Mouse (Mus musculus): ENCODE results near the gene Pttg1.

Gene Pttg1

GRCm38 (mm10) chr11:43425824-43426413, at the start of gene Pttg1:
Gene Pttg1 (minus strand): TSS chr11:43426251.
- DNase-seq (ENCODE audit: low read depth in 2 of 2, low spot score in 2 of 2), result peak; percentile 64 to 73

- DNase-seq (ENCODE audit: low read depth in 2 of 2, low spot score in 2 of 2), result no peak
Measured at GRCm38 (mm10) chr11:43474225-43474774, 48.2 kb upstream of the Pttg1 start, which contains the start of gene C1qtnf2. Gene C1qtnf2 (plus strand): TSS chr11:43474276.

DNA sequence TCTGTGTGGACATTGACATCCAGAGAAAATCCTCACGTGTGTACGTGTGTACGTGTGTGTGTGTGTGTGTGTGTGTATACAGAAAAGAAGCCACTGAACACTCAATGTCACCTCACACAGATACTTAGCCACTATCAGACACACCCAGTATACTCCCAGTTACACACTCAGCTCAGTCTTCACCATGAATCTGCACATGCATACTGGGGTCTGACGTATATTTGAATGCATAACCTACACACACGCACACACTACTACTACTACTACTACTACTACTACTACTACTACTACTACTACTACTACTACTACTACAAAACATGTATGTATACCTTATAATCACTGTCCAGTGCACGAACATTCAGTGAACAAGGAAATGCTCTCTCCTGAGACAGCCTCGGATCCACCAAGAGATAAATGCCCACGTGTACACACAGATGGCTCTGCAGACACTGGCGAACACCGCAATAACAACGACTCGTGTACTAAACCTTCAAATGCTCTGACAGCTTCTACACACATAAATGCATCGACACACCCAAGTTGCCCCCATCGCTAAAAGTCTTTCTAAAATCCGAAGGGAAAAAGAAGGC, 47.7 kb upstream of the Pttg1 start:
- DNase-seq (ENCODE audit: low read depth in 2 of 2, low spot score in 2 of 2), result no peak

DNA sequence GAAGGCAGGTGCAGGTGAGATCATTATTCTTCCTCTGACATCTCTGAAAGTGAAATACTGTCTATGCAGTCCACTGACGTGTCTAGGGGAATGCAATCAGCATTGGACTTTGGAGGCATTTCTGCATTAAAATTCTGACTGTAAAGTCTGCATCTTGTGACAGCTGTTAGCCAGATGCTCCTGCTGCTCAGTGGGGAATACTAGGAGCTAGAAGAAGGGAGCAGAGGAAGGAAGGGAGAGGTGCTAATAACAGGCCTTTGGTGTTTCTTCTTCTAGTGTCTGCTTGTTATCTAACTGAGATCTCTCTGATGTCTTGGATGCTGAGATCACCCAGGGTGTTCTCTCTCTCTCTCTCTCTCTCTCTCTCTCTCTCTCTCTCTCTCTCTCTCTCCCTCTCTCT, 47.1 kb upstream of the Pttg1 start:
- DNase-seq (ENCODE audit: low read depth in 2 of 2, low spot score in 2 of 2), result no peak

GRCm38 (mm10) chr11:43470881-43471820, 45.1 kb upstream of the Pttg1 start:
- no peak for DNase-seq (ENCODE audit: low read depth in 2 of 2, low spot score in 2 of 2)

DNA sequence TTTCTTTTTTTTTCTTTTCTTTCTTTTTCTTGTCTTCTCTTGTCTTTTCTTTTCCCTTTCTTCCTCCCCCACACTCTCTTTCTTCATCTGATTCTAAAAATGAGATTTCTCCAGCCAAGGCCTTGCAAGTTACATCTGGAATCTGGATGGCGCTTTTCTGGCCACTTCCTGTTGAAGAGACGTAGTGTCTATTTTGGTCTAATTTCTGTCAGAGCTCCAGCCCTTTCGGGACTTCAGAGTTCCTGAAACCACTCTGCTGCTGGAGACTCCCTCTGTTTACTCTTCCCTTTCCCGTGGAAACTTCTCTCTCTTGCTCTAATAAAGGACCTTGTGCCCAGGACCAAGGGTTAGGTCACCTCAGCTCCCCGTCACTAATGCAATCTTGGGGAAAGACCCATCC, 44.1 kb upstream of the Pttg1 start:
- no peak for DNase-seq (ENCODE audit: low read depth in 2 of 2, low spot score in 2 of 2)

DNA sequence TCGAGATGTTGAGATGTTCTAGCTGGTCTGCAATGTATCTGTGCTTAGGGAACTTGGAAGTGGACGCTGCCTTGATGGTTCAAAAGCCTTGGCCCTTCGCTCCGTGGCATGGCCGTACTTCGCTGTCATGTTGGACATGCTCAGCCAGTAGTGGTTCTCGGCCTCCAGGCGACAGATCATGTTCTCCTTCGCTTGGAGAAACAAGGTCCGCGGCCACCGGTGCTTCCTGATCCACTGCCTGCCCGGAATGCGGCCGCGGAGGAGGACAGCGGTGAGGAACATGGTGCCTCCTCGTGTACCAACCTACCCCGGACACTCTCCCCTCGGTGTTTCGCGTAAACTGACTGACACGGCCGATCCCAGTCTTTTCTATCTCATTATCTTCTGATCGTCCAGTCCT, 37.2 kb upstream of the Pttg1 start:
- DNase-seq (ENCODE audit: low read depth in 2 of 2, low spot score in 2 of 2), result no peak

DNA sequence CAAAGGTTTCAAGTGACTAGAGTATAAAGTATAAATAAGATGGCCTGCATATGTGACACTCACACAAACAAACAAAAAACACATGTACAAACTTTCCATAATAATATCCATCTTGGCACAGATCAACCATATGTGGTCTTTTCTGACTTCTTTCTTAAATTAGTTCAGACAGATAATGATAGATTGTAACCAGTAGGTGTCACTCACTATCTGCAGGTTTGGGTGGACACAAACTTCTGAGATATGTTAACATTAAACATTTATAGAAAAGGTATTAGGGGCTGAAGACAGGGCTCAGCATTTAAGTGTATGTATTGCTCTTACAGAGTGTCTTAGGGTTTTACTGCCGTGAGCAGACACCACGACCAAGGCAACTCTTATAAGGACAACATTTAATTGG, 26.2 kb upstream of the Pttg1 start:
- no peak for DNase-seq (ENCODE audit: low read depth in 2 of 2, low spot score in 2 of 2)

- DNase-seq (ENCODE audit: low read depth in 2 of 2, low spot score in 2 of 2), result no peak
Measured at GRCm38 (mm10) chr11:43451322-43451721, 25.3 kb upstream of the Pttg1 start.

DNA sequence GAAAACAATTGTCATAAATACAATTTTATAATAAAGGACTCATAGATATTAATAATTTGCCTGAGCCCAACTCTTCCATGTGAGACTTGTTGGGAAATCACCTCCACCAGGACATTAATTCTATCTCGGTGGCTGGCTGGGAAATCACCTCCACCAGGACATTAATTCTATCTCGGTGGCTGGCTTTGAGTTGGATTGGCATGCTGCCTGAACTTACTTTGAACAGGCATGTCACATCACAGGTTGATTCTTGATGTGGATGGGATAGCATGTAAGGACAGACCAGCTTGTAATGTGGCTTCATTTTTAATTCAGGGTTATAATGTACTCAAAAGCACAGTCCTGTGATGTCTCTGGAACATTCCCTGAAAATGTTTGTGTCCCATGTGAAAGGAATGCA, 23.9 kb upstream of the Pttg1 start:
- DNase-seq (ENCODE audit: low read depth in 2 of 2, low spot score in 2 of 2), result no peak

DNA sequence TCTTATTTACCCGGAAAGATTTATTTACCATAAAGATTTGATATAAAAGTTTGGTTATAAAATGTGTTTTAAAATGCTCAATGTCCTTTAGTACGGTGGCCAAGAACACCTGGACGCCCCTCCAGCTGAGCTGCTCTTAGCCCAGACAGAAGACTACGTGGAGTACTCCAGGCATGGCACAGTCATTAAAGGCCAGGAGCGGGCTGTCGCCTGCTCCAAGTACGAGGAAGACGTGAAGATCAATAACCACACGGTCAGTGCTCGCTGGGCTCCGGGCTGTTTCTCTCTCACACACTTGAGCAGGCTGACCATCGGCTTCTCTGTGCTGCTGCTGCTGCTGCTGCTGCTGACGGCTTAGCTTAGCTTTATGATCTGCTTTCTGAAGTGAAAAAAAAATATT, 17.1 kb upstream of the Pttg1 start:
- DNase-seq (ENCODE audit: low read depth in 2 of 2, low spot score in 2 of 2), result no peak

DNA sequence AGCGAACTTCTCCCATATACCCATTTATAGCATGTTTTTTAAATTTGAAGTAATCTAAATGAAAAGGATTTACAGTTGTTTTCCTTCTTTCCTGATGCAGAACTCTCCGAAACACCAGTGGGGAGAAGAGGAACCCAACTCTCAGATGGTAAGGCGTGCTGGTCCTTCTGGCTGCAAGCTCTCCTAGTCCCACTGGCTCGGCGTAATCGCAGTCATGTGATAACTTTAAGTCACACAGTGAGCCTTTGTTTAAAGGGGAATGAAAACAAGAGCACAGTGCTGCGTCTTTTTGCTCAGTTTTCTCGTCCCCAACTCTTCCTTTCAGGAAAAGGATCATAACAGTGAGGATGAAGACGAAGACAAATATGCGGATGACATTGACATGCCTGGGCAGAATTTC, 15.1 kb upstream of the Pttg1 start:
- no peak for DNase-seq (ENCODE audit: low read depth in 2 of 2, low spot score in 2 of 2)

DNA sequence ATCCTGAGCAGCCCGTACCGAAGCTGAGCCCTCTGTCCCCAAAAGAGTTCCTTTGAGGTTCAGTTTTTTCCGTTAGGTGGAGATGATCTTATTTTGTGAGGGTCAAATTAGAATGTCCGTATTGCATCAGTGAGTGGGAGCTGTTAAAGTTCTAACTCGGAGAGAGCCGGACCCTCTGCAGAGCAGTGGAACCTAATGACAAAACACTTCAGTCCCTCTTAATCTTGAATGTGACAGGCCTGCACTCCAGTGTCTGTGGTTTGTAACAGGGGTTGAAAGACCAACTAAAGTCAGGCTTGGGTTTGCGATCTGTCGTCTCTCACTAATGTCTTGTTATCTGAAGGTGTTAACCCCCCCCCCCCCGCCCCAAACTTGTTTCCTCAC, 8.0 kb upstream of the Pttg1 start:
- no peak for DNase-seq (ENCODE audit: low read depth in 2 of 2, low spot score in 2 of 2)

DNA sequence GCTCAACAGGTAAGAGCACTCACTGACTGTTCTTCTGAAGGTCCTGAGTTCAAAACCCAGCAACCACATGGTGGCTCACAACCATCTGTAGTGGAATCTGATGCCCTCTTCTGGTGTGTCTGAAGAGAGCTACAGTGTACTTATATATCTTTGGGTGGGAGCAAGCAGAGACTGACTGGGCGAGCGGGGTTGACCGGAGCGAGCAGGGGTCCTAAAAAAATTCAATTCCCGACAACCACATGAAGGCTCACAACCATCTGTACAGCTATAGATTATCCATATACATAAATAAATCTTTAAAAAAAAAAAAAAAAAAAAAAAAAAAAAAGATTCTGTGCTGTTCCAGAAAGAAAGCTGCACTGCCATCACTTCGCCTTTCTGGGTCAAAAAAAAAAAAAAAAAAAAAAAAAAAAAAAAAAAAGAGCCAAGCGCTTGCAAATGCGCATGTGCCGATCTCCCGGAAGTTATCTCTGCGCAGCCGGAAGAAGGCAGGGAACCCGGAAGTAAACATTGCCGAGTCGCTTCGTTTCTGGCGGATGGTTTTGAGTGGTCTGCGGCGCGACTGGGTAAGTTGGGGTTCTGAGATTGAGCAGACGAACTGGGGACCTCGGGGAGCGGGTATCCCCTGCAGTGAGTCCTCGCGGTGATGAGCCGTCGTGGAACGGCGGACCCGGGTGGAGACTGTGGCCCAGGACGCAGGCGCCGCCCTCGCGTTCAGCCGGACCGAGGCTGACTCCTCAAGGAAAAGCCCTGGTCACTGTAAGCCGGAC, 7.4 kb upstream of the Pttg1 start, which contains the start of gene Slu7:
Gene Slu7, plus strand, starts transcription at position 491 of the 770 bp plus-strand sequence.
- DNase-seq (ENCODE audit: low read depth in 2 of 2, low spot score in 2 of 2), result peak; percentile 51 to 63

GRCm38 (mm10) chr11:43426414-43426884, 398 bp upstream of the Pttg1 start:
- no peak for DNase-seq (ENCODE audit: low read depth in 2 of 2, low spot score in 2 of 2)

GRCm38 (mm10) chr11:43425166-43425709, 813 bp downstream of the Pttg1 start:
- no peak for DNase-seq (ENCODE audit: low read depth in 2 of 2, low spot score in 2 of 2)

DNA sequence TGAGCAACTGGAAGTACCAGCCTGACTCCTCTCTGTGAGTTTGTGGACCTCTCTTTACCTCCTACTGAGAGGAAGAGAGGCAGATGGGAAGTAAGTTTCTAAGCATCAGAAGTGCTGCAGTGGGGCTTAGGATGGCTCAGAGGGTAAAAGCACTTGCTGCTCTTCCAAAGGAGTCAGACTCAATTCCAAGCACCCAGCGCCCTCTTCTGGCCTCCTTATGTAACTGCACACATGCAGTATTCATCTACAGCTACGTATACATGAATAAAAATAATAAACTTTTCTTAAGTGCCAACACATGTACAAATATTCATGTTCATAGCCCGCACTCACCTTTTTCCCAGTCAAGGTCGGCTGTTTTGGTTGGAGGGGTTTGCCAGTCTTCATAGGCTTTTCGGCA, 1.7 kb downstream of the Pttg1 start:
- DNase-seq (ENCODE audit: low read depth in 2 of 2, low spot score in 2 of 2), result no peak

DNA sequence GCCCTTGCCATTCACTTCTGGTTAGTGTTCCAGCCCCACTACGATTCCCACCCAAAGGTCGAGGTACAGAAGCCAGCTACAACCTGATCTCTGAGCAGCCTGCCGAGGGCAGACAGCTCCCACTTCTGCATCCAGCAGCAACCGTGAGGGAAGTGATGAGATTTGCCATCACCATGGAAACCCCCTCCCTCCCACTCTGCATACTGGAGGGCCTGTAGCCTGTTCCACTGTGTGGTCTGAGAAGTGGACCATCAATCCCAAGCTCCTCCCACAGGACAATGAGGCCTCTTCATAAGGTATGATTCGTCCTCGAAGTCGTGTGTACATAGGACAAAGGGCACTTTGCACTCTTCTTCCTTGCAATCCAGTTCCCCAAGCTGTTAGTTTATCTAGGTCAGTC, 8.8 kb downstream of the Pttg1 start:
- no peak for DNase-seq (ENCODE audit: low read depth in 2 of 2, low spot score in 2 of 2)

DNA sequence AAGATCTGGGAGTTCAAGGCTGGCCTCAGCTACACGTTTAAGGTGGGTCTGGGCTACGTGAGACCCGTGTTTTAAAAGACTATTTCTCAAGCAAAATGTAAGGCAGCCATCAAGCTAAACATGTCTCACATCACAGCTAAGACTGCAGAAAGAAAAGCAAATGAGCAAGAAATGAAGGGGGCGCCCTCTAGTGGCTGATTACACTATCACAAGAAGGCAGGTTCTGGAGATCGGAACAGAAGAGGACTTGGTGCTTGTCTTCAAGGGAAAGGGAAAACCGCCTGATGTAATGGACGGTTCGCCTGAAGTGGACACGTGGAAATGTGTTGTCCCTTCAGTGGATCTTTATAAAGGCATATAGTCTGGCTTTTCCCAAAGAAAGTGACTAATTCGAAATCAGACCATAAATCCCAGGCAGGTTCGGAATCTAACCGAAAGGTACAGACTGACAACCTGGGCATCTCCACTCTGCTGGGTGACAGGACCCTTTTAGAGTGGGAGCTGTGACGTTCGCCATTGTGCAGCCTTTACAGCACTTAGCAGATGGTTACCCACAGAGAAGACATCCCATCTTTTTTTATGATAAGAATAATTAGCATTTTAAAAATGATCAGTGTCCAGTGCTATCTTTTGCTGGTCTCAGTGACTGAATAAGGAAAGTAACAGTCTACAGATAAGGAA, 13.1 kb downstream of the Pttg1 start:
- peak; percentile 66 to 78 for DNase-seq (ENCODE audit: low read depth in 2 of 2, low spot score in 2 of 2)

DNA sequence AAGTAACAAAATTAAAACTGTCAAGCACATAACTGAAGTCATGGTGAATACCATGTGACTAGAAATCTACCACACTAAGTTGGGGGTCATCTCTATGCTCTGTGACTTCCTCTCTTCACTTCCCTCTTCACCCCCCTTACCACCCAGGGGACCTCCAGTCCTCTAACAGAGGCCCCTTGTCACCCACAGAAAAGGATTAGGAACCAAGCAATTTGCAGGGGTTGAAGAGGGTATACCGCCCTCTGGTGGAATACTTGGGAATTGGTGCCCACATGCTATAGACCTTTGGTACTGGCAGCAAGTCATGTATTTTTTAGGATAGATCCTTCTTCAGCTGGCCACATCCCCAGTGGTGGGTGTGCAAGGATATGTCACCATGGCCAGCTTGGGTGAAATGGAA, 14.6 kb downstream of the Pttg1 start:
- DNase-seq (ENCODE audit: low read depth in 2 of 2, low spot score in 2 of 2), result peak; percentile 69 to 81
